Mouse (Mus musculus) G1E (cell line): ENCODE data around the gene Tcf3.
A peak's percentile ranks its signal among the peaks of the same experiment; 100 is the strongest.

Experiments used
- CTCF ChIP-seq: IDR thresholded peaks from 2 replicates; pipeline ENCODE4 v1.5.1; 2012; ENCODE audit warnings: low read depth, low read length, inconsistent platforms, mixed read lengths
- GATA1 ChIP-seq: IDR thresholded peaks from 2 replicates; pipeline ENCODE4 v1.6.1; 2012; ENCODE audit warnings: borderline replicate concordance, low read length, inconsistent platforms, mixed read lengths
- GATA2 ChIP-seq: IDR thresholded peaks from 2 replicates; pipeline ENCODE4 v1.6.1; 2012; ENCODE audit warnings: low read depth, low read length, inconsistent platforms, borderline replicate concordance
- TAL1 ChIP-seq: conservative IDR thresholded peaks from 2 replicates; pipeline ENCODE4 v1.6.1; 2012; ENCODE audit warnings: low read depth, low read length, inconsistent platforms, mixed read lengths

DNA sequence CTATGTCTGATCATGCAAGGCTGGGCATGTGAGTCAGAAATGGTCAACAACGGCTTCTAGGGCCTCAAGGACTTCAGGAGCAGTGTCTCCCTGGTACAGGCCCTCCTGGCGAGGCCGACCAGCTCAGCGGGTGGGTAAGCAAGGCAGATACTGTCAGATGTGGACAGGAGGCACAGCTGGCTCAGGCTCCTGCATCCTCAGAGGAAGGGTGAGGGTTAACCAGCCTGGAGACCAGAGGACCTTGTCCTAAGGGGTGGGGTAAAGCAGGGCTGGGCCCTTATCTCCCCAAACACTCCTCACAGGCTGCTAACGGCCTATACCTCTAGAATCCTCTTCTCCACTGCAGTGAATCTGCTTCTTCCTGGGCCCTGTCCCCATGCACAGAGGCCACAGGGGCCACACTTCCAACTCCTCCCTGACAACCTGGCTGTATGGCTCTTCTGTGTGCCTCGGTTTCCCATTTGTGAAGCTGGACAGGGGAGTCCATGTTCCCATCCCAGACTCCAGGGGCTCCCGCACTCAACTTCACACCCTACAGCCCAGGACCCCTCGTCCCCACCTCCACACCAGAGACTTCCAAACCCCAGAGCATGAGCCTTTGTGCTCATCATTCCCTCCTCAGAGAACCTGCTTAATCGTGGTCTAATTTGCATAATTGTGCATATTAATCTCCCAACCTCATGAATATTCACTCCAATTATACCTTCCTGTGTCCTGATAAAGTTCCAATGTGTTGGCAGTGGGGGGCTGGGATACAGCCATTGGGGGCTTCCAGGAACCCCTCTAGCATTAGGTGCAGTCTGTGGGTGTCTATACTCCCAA lies 11.6 kb downstream of the Tcf3 start:
- TF ChIP-seq TAL1 (peak; percentile 84), CTCF (no peak), GATA1 (no peak), GATA2 (no peak)
